Mouse (Mus musculus) adrenal gland (tissue): Measurements from ENCODE around the gene Vps45.

ENCODE experiments used
- intact Hi-C: fragments of 180-260 bp; cut with DNase I; formaldehyde crosslinking; loops from one replicate; pipeline ENCODE4 v1.15.1; 2025

Vps45 gene

GRCm38 (mm10) chr3:96041079-96041478, 17.2 kb downstream of the Vps45 start:
- intact Hi-C loops, result no loop called here

- intact Hi-C loops, result no loop called here
Observed at GRCm38 (mm10) chr3:96040663-96041006, 17.6 kb downstream of the Vps45 start.

GRCm38 (mm10) chr3:96039857-96040662, 18.2 kb downstream of the Vps45 start:
- intact Hi-C loops, result no loop called here

DNA sequence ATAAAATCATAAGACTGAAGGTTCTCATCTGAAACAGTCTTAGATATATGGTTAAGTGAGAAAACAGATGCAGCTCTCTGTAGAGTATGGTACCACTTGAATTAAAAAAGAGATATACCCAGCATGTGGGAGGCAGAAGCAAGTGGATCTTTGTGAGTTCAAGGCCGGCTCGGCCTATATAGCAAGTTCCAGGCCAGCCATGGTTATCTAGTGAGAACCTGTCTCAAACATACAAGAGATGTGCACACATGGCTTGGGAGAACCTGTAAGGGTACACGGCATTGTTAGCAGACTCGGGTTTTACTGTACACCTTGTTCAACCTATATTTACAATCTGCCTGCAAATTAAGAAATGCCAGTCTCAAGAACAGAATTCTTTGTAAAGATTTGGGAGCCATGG, 19.4 kb downstream of the Vps45 start:
- intact Hi-C loops, result no loop called here

GRCm38 (mm10) chr3:96038156-96038555, 20.1 kb downstream of the Vps45 start:
- intact Hi-C loops, result no loop called here

DNA sequence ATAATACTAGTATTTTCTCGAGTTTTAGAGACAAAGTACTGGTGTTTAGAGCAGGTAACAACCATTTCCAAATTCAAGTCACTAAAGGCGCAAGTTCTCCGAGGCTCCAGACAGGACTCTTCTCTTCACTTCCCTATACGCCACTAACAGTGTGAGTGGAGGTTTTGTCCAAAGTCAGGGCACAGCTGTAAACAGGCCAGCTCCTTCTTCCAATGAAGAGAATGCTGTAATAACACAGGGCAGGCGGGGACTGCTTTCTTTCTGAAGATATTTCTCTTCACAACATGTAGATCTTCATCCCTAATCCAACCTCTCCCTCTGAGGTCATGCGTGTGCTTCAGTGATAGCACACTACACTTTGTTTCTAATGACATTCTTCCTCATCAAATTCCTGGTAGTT, 21.5 kb downstream of the Vps45 start:
- intact Hi-C loops, result no loop called here

DNA sequence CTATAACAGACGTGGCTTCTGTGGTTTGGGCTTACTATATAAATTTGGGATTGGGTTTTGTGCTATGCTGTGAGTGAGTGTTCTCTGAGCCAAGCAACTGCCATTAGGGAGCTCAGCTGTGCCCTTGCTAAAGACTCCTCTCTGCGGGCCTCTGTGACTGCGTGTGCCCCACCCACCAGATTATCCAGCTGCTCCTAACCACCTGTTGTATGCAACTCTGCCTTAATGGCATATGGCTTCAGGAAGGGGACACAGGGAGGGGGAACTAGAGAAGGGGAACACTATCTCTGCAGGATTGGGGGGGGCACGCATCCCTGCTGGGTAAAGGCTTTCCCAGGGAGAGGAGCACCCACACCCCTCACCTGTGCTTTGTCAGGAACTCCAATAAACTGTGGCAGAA, 25.2 kb downstream of the Vps45 start:
- intact Hi-C loops, result no loop called here

DNA sequence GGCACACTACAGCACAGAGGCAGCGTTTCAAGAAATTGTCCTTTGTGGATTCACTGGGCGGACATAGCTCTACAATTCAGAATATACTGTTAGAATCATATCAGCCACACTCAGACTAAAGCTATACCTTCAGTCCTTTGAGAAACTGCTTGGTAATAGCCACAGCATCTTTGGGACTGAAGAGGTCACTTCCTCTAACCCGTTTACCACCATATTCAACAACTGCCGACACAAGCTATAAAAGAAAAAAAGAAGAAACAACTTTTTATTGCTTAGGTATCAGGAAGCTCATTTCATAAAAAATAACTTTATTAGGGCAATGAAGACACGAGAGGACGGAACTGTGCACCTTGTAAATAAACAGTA, 25.6 kb downstream of the Vps45 start:
- intact Hi-C loops, result no loop called here

- intact Hi-C loops, result no loop called here
Observed at GRCm38 (mm10) chr3:96031991-96032651, 26.1 kb downstream of the Vps45 start.

DNA sequence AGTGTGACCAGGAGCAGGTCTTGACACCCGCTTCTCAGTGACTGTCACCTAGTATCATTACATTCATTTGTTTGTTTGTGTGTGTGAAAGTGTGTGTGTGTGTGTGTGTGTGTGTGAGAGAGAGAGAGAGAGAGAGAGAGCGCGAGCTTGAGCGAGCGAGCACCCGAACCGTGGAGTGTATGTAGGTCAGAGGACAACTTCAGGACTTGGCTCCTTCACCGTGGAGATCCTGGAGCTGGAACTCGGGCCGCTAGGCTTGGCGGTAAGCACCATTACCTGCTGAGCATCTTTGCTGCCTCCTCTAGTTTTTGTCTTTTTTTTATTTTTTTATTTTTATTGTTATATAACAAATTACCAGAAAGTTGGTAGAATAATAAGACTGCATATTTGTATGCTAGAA, 28.5 kb downstream of the Vps45 start:
- intact Hi-C loops, result no loop called here

- intact Hi-C loops, result no loop called here
Observed at GRCm38 (mm10) chr3:96029336-96029735, 28.9 kb downstream of the Vps45 start.

GRCm38 (mm10) chr3:96027875-96028274, 30.4 kb downstream of the Vps45 start:
- intact Hi-C loops, result no loop called here

- intact Hi-C loops, result no loop called here
Observed at GRCm38 (mm10) chr3:96027145-96027544, 31.1 kb downstream of the Vps45 start.

DNA sequence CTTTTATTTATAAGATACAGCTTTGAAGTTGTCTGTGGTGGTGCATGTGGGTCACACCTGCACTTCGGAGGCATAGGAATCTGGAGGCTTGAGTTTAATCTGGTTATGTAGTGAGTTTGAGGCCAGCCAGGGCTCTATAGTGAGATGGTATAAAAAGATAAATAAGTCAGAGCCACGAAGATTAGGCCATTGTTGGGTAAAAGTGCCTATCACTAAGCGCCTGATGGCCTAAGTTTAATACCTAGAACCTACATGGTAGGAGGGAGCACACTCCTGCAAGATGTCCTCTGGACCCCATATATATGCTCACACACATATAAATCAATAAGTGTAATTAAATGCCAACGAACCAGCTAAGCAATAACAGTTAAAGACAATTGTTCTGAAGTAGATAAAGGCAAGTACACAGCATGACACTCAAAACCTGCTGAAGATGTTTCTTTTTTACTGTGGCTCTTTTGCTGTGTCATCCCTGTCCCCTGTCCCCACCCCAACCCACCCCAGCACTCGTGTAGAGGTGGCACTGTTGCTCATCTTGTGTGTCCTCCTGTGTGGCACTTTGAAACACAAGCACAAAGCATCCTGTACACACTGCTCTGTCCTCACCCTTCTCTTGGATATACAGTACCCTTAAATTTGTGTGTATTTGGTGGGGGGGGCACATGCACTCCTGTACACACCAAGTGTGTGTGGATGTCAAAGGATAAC, 36.7 kb downstream of the Vps45 start:
- intact Hi-C loops, result no loop called here

- intact Hi-C loops, result no loop called here
Observed at GRCm38 (mm10) chr3:96020735-96021134, 37.5 kb downstream of the Vps45 start.

GRCm38 (mm10) chr3:96017461-96017860, 40.8 kb downstream of the Vps45 start:
- intact Hi-C loops, result no loop called here

DNA sequence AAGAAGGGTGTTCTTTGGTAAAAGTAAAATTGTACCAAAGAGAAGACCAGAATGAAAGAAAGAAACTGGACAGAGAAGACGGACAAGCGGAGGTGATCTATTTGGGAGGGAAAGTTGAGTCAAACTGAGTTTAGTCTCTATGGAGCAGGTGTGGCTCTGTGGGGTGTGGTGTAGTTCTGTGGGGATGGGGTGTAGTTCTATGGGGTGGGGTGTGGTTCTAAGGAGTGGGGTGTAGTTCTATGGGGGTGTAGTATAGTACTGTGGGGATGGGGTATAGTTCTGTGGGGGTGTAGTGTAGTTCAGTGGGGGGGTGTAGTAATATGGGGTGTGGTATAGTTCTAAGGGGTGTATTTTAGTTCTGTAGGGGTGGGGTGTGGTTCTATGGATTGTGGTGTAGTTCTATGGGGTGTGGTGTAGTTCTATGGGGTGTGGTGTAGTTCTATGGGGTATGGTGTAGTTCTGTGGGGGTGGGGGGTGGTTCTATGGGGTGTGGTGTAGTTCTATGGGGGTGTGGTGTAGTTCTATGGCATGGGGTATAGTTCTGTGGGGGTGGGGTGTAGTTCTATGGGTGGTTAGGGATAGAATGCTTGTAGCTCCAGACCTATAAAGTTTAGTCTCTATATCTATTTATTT, 41.9 kb downstream of the Vps45 start:
- intact Hi-C loops, result no loop called here

DNA sequence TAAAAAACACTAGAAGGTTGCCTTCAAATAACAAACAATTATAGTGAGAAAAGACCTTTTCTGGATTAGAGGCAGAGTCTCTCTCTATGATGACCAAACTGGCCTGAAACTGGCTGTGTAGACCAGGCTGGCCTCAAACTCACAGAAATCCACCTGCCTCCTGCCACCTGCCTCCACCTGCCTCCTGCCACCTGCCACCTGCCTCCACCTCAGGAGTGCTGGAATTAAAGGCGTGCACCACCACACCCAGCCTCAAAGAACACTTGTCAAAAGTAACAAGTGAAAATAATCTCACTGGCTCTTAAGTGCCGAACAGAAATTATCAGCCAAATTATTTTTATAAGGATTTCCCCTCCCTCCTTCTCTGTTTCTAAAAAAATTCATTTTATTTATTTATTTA, 42.6 kb downstream of the Vps45 start:
- intact Hi-C loops, result no loop called here

GRCm38 (mm10) chr3:96012805-96013204, 45.5 kb downstream of the Vps45 start:
- intact Hi-C loops, result no loop called here

DNA sequence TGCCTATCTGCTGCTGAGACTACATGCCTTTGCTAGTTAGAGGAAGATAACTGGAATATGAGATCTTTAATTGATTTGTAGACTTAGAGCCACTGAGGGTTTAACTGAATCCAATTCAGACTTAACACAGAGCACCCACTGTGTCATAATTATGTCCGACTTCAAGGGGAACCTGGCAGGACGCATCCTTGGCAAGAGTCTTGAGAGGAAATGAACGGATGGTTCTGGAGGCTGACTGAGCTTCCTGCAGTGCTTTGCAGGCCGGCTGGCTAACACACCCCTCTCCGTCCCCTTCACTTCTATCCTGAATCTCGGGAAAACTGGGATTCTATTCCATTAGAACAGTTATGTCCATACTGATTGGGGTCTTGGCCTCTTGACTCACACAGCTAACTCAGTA, 49.8 kb downstream of the Vps45 start:
- intact Hi-C loops, result no loop called here

- intact Hi-C loops, result no loop called here
Observed at GRCm38 (mm10) chr3:96001560-96001959, 56.7 kb downstream of the Vps45 start.

DNA sequence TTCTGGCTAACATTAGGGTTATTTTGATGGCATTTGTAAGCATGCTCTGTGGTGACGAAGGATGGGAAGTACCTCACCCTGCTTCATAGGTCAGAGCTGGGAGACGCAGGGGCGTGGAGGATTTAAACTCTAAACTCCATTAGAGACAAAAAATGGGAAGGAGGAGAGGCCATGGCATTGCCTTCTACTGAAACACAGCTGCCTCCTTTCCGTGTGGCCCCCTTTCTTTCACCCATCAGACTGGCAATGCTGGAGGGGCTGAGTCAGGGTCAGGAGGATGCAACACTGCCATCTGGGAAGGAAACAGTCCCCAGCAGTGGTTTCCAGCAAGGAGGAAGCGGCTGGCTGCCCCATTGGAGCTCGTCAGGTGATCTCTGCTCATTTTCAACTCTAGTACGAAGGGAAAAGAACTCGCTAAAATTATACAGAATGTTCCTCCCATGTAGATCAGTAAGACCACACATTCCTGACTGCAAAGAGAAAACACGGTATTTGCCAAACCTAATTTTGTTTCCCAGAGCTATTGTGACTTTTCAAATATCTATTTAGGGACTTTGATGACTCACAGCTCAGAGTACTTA, 57.3 kb downstream of the Vps45 start:
- intact Hi-C loops, result no loop called here
